Mouse (Mus musculus): ENCODE measurements around the gene Glyat. TPM values are rescaled to one million over a fixed set of nuclear protein-coding genes. Genes with fewer than 3 reads are reported as not detected.

Gene Glyat
- polyA plus RNA-seq, 1 experiment from 2014 or later, result 0.07 TPM

DNA sequence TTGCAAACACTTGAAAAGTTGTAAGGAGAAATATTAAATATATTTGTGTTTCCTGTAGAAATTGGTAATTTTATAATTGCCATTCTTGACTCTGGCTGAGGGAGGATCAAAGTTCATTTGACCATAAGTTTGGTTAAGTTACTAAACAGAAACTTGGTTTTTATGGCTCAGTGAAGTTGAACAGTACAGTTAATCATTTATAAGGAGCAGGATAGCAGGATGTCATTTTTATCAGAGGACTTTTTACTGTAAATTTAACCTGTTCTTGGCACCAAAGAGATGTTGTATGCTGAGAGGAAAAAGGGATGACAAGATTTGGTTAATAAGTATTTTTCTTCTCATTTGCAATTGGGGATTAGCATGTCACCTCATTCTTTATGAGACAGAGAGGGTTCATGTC lies 51.5 kb downstream of the Glyat start:
- no peak for DNase-seq (ENCODE audit: low spot score)

DNA sequence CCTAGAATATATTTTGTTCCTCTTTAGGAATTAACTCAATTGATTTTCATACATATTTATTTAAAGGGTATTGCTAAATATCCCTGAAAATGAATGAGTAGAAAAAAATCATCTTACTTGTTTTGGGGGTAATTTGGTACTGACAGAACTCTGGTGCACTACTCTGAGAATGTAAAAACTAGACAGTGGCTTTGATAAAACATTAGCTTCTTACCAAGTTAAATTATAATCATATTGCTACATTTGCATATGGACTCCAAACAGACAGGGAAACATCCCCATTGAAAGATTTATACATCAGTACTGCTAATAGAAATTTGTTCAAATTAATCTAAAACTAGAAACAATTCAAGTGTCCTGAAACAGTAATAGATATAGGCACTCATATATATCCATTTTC lies 52.1 kb downstream of the Glyat start:
- DNase-seq (ENCODE audit: low spot score), result no peak

DNA sequence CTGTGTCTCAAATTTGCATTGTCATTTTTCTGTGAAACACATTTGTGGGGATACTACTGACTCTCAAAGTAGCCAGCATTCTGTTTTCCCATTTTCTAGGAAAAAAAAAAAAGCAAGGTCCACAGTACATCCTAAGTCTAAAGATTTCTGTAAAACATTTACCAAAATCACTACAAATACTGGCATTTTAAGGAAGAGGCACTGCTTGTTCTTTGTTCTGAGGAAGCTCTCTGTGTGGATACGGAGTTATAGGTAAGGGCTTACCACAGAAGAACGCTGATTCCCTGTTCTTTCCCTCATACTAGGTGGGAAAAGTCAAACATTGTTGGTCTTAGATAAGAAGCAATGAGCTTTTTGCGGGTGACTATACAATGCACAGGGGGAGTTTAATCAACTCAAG lies 62.5 kb downstream of the Glyat start, which contains the start of gene Keg1:
Gene Keg1, plus strand, starts transcription at position 197 of the 400 bp plus-strand sequence.
- no peak for DNase-seq (ENCODE audit: low spot score)

DNA sequence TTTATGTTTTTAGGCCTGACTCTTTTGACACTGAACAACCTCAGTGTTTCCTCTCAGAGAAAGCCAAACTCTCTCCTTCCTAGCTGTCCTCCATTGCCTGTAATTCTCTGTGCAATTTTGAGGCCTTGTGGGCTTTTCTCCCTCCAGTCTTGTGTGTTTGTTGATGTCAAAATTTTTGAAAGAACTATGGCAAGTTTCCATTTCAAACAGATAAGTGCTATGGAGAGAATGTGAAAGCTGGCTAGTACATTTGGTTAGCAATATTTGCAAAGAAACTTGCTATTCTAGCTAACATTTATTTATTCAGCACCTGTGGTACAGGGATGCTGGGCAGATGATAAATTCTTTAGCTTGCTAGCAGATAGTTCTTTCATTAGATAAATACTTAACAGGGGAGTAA lies 63.1 kb downstream of the Glyat start:
- DNase-seq (ENCODE audit: low spot score), result no peak

Other genes starting within 250 kb of the Glyat start
- gene Olfr1440, start 246.0 kb upstream of the Glyat start, polyA plus RNA-seq (2015; fragmentation: Nextera tagmentation; extraction: Ambion mirVana), result not detected in 2 replicates
- gene Olfr1441, start 215.9 kb upstream of the Glyat start, polyA plus RNA-seq (2015; fragmentation: Nextera tagmentation; extraction: Ambion mirVana), result not detected in 2 replicates
- not detected in 2 replicates for gene Pfpl, start 205.4 kb upstream of the Glyat start, polyA plus RNA-seq (2015; fragmentation: Nextera tagmentation; extraction: Ambion mirVana)
- gene Mpeg1, start 172.5 kb upstream of the Glyat start, polyA plus RNA-seq (2015; fragmentation: Nextera tagmentation; extraction: Ambion mirVana), result 2.6 and 2.9 TPM in 2 replicates
- gene Dtx4, start 131.9 kb upstream of the Glyat start, polyA plus RNA-seq (2015; fragmentation: Nextera tagmentation; extraction: Ambion mirVana), result 3.4 and 4.3 TPM in 2 replicates
- 32.3 and 35.0 TPM in 2 replicates for gene Fam111a, start 87.6 kb upstream of the Glyat start, polyA plus RNA-seq (2015; fragmentation: Nextera tagmentation; extraction: Ambion mirVana)
- gene Gm4952, start 33.3 kb upstream of the Glyat start, polyA plus RNA-seq (2015; fragmentation: Nextera tagmentation; extraction: Ambion mirVana), result 0.12 TPM in 1 of 2 replicates, not detected in the other
- not detected in 2 replicates for gene Olfr1442, start 37.1 kb downstream of the Glyat start, polyA plus RNA-seq (2015; fragmentation: Nextera tagmentation; extraction: Ambion mirVana)
- gene Olfr1443, start 44.8 kb downstream of the Glyat start, polyA plus RNA-seq (2015; fragmentation: Nextera tagmentation; extraction: Ambion mirVana), result not detected in 2 replicates
- not detected in 2 replicates for gene Keg1, start 62.5 kb downstream of the Glyat start, polyA plus RNA-seq (2015; fragmentation: Nextera tagmentation; extraction: Ambion mirVana)
- gene Cntf, start 132.3 kb downstream of the Glyat start, polyA plus RNA-seq (2015; fragmentation: Nextera tagmentation; extraction: Ambion mirVana), result 0.93 and 1.6 TPM in 2 replicates
- gene Zfp91, start 162.8 kb downstream of the Glyat start, polyA plus RNA-seq (2015; fragmentation: Nextera tagmentation; extraction: Ambion mirVana), result 14.8 and 18.2 TPM in 2 replicates
- gene Lpxn, start 162.9 kb downstream of the Glyat start, polyA plus RNA-seq (2015; fragmentation: Nextera tagmentation; extraction: Ambion mirVana), result 43.3 and 48.2 TPM in 2 replicates
- not detected in 2 replicates for gene Gm5244, start 213.4 kb downstream of the Glyat start, polyA plus RNA-seq (2015; fragmentation: Nextera tagmentation; extraction: Ambion mirVana)
- 0.06 and 0.09 TPM in 2 replicates for gene Olfr1444, start 224.0 kb downstream of the Glyat start, polyA plus RNA-seq (2015; fragmentation: Nextera tagmentation; extraction: Ambion mirVana)

Data from thymus, postnatal 0 days (tissue).